Mouse (Mus musculus) kidney, embryonic 15.5 days (tissue): ENCODE measurements around the gene Ube3b. TPM values are rescaled to one million over a fixed set of nuclear protein-coding genes. Genes with fewer than 3 reads are reported as not detected.

Experiments
- ATAC-seq: fragments of 200-750 bp; cut with Nextera tagmentation; replicated peaks from 2 replicates; pipeline ENCODE4 v1.8.0; 2017; ENCODE audit warnings: moderate TSS enrichment; ENCODE audit not compliant: low FRiP score
- H3K27ac ChIP-seq: fragments of 300-500 bp; sonication (generic); 2 replicates; pipeline ENCODE4 v1.5.1; 2015; ENCODE audit warnings: mild to moderate bottlenecking, inconsistent platforms
- H3K27me3 ChIP-seq: fragments of 300-500 bp; sonication (generic); 2 replicates; pipeline ENCODE4 v1.6.1; 2015; ENCODE audit warnings: inconsistent platforms
- H3K36me3 ChIP-seq: fragments of 300-500 bp; sonication (generic); 2 replicates; pipeline ENCODE4 v1.6.1; 2015; ENCODE audit warnings: inconsistent platforms
- H3K4me1 ChIP-seq: fragments of 300-500 bp; sonication (generic); 2 replicates; pipeline ENCODE4 v1.6.1; 2015; ENCODE audit warnings: inconsistent platforms
- H3K4me2 ChIP-seq: fragments of 300-500 bp; sonication (generic); 2 replicates; pipeline ENCODE4 v1.6.1; 2015; ENCODE audit warnings: moderate library complexity, mild to moderate bottlenecking, inconsistent platforms
- H3K4me3 ChIP-seq: fragments of 300-500 bp; sonication (generic); replicated peaks from 2 replicates; pipeline ENCODE4 v1.5.1; 2015; ENCODE audit warnings: mild to moderate bottlenecking, inconsistent platforms
- H3K9ac ChIP-seq: fragments of 300-500 bp; sonication (generic); 2 replicates; pipeline ENCODE4 v1.6.1; 2015; ENCODE audit warnings: mild to moderate bottlenecking, inconsistent platforms
- H3K9me3 ChIP-seq: fragments of 300-500 bp; sonication (generic); replicated peaks from 2 replicates; pipeline ENCODE4 v1.6.1; 2016; ENCODE audit warnings: inconsistent platforms
- WGBS: fragments of 180-500 bp; shearing (Covaris S2); methylation state at CpG from one replicate; pipeline ENCODE4 v1.1.7; 2015; ENCODE audit warnings: mixed read lengths; 5-methylcytosine and 5-hydroxymethylcytosine counted together
- polyA plus RNA-seq: library from polyadenylated mRNA; unstranded; fragments of >200 nt; fragmentation: Nextera tagmentation; extraction: Ambion mirVana; gene quantifications from 2 replicates; pipeline ENCODE4 v1.2.1, GENCODE M21; 2015

The Ube3b gene
- polyA plus RNA-seq, 1 experiment from 2014 or later = 43.8 TPM

DNA sequence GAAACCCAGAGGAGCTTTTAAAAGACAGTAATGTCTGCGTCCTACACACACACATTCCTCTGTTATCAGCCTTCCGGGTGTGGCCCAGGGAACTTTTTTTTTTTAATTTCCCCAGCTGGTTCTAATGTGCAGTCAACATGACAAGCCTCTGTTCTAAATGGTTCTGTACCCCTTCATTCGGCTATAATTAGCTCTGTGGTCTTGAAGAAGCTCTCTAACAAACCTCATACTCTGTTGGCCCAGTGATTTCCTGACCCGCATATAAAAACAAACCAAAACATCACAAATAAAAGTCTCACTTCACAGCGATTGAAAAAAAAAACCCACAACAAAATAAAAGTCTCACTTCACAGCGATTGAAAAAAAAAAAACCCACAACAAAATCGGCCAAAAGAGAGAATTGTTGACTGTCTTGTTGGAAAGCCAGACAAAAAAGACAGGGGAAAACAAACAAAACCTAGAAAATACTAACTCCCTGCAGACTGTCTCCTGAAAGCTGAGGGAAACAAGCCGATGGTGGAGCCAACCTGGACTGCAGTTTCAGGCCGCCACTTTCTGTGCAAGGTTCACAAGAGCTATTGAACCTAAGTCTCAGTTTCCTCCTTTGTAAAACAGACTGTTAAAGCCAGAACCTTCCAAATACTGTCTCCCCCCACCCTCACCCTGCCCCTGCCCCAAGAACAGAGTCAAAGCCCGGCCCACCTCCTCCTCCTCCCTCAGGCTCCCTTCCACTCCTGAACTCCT lies 2.1 kb upstream of the Ube3b start:
- ATAC-seq = no peak
- H3K27me3 ChIP-seq = no peaks in the 10 kb centered on the region
- peaks cover 79% of the 10 kb centered on the region for H3K4me1 ChIP-seq
- H3K9me3 ChIP-seq = no peaks in the 10 kb centered on the region
- peak overlapping the region; percentile 92 for H3K4me3 ChIP-seq
- H3K27ac ChIP-seq = peak overlapping the region; percentile 81
- peak overlapping the region; percentile 69 for H3K4me2 ChIP-seq
- WGBS = 40% methylated on average over 10 of the region's 10 CpGs
- peaks cover 31% of the 10 kb centered on the region for H3K36me3 ChIP-seq
- H3K9ac ChIP-seq = peak overlapping the region; percentile 98; the same call in 1 of the 2 replicates

- Histone ChIP-seq H3K36me3 (peaks cover 30% of the 10 kb centered on the region), H3K27ac (peak overlapping the region; percentile 81), H3K27me3 (no peaks in the 10 kb centered on the region), H3K4me3 (peak overlapping the region; percentile 92), H3K4me1 (peaks cover 74% of the 10 kb centered on the region), H3K9me3 (no peaks in the 10 kb centered on the region), H3K4me2 (peak overlapping the region; percentile 69), H3K9ac (peak overlapping the region; percentile 98)
- 50% methylated on average over 6 of the region's 6 CpGs for whole genome bisulfite sequencing
- ATAC-seq = no peak
These were observed 1.5 kb upstream of the Ube3b start for GRCm38 (mm10) chr5:114378936-114379335.

GRCm38 (mm10) chr5:114379763-114380162 lies 644 bp upstream of the Ube3b start:
- peaks cover 30% of the 10 kb centered on the region for H3K36me3 ChIP-seq
- H3K9me3 ChIP-seq = no peaks in the 10 kb centered on the region
- peaks cover 65% of the 10 kb centered on the region for H3K4me1 ChIP-seq
- no peaks in the 10 kb centered on the region for H3K27me3 ChIP-seq
- H3K27ac ChIP-seq = peak overlapping the region; percentile 92
- peak overlapping the region; percentile 92 for H3K4me3 ChIP-seq
- H3K4me2 ChIP-seq = peak overlapping the region; percentile 69
- ATAC-seq = peak; percentile 52
- 1% methylated on average over 20 of the region's 20 CpGs for WGBS
- H3K9ac ChIP-seq = peak overlapping the region; percentile 98

DNA sequence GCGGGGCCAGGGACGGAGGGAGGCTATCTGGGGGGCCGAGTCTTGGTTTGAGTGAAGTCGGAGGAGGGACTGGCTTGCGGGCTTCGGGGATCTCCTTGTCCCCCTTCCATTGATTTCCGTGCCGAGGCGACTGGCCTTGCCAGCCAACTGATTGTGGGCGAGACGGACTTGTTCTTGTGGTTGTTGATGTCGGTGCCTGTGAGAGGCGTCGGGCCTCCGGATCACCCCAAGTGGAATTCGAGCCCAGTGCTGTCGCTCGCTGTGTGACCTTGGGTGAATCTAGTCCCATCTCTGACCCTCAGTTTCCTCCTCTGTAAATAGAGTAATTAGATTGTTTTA lies 575 bp downstream of the Ube3b start:
- H3K36me3 ChIP-seq = peaks cover 33% of the 10 kb centered on the region
- H3K4me3 ChIP-seq = peak overlapping the region; percentile 92
- H3K9ac ChIP-seq = peak overlapping the region; percentile 98
- no peaks in the 10 kb centered on the region for H3K9me3 ChIP-seq
- under 1% methylated on average over 18 of the region's 18 CpGs for WGBS
- peak overlapping the region; percentile 69 for H3K4me2 ChIP-seq
- peaks cover 53% of the 10 kb centered on the region for H3K4me1 ChIP-seq
- H3K27me3 ChIP-seq = no peaks in the 10 kb centered on the region
- ATAC-seq = peak; percentile 6
- peak overlapping the region; percentile 92 for H3K27ac ChIP-seq

GRCm38 (mm10) chr5:114383184-114383904 lies 2.9 kb downstream of the Ube3b start:
- no peaks in the 10 kb centered on the region for H3K9me3 ChIP-seq
- H3K4me2 ChIP-seq = no peak overlapping the region
- H3K4me3 ChIP-seq = no peak overlapping the region
- H3K9ac ChIP-seq = no peak overlapping the region
- H3K27me3 ChIP-seq = no peaks in the 10 kb centered on the region
- H3K36me3 ChIP-seq = peaks cover 53% of the 10 kb centered on the region
- 83% methylated on average over 9 of the region's 9 CpGs for WGBS
- H3K27ac ChIP-seq = no peak overlapping the region
- peaks cover 30% of the 10 kb centered on the region for H3K4me1 ChIP-seq
- no peak for ATAC-seq

DNA sequence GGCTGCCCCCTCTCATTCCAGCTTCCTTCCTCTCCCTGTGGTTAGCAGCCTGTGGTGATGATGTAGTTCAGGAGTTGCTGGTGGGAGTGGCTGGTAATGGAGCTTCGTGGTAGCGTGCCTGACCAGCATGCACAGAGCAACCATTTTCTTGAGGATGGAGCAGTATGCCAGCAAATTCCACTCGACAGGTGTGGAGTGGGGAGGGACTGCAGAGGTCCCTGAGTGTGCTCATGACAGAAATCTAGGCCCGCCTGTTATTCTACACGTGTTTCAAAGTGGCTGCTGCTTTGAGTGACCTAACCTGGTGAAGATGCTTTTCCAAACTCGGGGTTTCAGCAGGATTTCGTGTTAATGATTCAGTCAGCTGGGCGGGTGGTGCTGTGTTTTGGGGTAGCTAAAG lies 4.0 kb downstream of the Ube3b start:
- no peak overlapping the region for H3K9ac ChIP-seq
- peaks cover 19% of the 10 kb centered on the region for H3K4me1 ChIP-seq
- H3K36me3 ChIP-seq = peaks cover 64% of the 10 kb centered on the region
- no peaks in the 10 kb centered on the region for H3K27me3 ChIP-seq
- WGBS = 94% methylated on average over 8 of the region's 8 CpGs
- H3K9me3 ChIP-seq = no peaks in the 10 kb centered on the region
- ATAC-seq = no peak
- H3K4me3 ChIP-seq = no peak overlapping the region
- H3K27ac ChIP-seq = no peak overlapping the region
- H3K4me2 ChIP-seq = no peak overlapping the region

DNA sequence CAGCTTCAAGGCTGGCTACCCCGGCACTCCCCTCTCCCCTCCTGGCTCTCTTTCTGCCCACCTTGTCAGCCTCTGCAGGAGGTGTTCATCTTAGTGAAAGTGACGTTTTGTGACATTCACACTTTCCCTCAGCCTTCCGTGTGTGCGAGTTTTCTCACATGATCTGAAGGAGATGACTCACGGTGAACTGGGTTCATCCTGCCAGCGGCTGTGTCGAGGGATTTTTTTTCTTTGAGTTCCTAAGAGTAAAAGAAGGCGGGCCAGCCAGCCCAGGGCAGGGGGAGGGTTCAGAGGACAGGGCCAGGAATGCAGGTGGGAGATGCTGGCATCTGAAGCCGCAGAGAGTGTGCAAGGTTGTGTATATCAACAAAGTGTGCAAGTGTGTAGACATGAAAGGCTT lies 12.8 kb downstream of the Ube3b start:
- no peak overlapping the region for H3K27ac ChIP-seq
- no peak overlapping the region for H3K9ac ChIP-seq
- H3K4me3 ChIP-seq = no peak overlapping the region
- no peaks in the 10 kb centered on the region for H3K9me3 ChIP-seq
- WGBS = 77% methylated on average over 9 of the region's 9 CpGs
- H3K4me1 ChIP-seq = no peaks in the 10 kb centered on the region
- no peaks in the 10 kb centered on the region for H3K27me3 ChIP-seq
- H3K36me3 ChIP-seq = peaks cover 99% of the 10 kb centered on the region
- H3K4me2 ChIP-seq = no peak overlapping the region
- ATAC-seq = no peak

DNA sequence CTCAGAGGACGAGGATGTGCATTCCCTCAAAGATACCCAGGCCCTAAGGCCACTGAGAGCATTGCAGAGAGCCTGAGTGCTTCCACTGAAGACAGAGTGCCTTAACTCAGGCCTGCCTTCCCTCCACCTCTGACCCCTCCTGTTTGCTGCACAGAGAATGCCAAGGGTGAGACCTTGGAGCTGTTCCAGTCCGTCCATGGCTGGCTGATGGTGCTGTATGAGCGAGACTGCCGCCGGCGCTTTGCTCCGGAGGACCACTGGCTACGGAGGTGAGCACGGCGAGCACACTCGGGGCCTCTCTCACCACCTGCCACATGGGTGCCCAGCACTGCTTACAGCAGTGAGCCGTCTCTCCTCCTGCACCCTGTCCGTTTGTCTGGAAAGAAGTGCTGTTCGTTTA lies 26.2 kb downstream of the Ube3b start:
- no peak for ATAC-seq
- no peak overlapping the region for H3K4me2 ChIP-seq
- peaks cover 100% of the 10 kb centered on the region for H3K36me3 ChIP-seq
- no peaks in the 10 kb centered on the region for H3K27me3 ChIP-seq
- no peak overlapping the region for H3K4me3 ChIP-seq
- H3K27ac ChIP-seq = no peak overlapping the region
- 92% methylated on average over 14 of the region's 14 CpGs for WGBS
- H3K9ac ChIP-seq = no peak overlapping the region
- no peaks in the 10 kb centered on the region for H3K4me1 ChIP-seq
- no peaks in the 10 kb centered on the region for H3K9me3 ChIP-seq

DNA sequence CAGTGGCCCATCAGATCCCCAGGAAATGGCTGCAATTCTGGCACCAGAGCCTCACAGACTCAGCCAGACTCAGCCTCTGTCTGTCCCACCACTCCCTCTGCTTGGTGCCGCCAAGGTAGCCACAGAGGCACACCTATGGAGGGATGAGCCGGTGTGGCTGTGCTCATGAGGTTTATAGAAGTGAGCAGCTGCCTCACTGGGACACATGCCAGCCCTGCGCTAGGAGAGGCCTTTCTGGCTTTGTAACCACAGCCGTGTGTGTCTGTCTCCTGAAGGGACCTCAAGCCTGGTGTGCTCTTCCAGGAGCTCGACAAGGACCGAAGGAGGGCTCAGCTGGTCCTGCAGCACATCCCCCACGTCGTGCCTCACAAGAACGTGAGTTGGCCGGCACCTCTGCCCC lies 26.9 kb downstream of the Ube3b start:
- no peak overlapping the region for H3K4me3 ChIP-seq
- H3K27ac ChIP-seq = no peak overlapping the region
- 84% methylated on average over 10 of the region's 10 CpGs for WGBS
- no peaks in the 10 kb centered on the region for H3K27me3 ChIP-seq
- ATAC-seq = no peak
- H3K9me3 ChIP-seq = no peaks in the 10 kb centered on the region
- peaks cover 100% of the 10 kb centered on the region for H3K36me3 ChIP-seq
- H3K4me1 ChIP-seq = peaks cover under 1% of the 10 kb centered on the region; the same call in 1 of the 2 replicates
- H3K4me2 ChIP-seq = no peak overlapping the region
- H3K9ac ChIP-seq = no peak overlapping the region

DNA sequence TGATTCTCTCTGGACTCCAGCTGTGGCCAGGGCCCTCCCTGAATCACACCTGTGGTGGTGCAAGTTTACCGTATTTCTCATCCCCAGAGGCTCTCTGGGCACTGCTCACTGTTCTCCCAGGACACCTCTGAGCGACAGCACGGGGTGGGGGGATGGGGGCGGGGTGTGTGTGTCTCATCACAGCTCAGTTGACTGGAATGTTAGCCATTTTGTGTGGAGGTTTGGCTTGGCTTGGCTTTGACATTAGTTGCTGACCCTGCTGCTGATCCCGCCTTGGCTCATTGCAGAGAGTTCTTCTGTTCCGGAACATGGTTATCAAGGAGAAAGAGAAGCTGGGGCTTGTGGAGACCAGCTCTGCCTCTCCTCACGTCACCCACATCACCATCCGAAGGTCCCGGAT lies 27.4 kb downstream of the Ube3b start:
- H3K9ac ChIP-seq = no peak overlapping the region
- WGBS = 88% methylated on average over 9 of the region's 9 CpGs
- H3K36me3 ChIP-seq = peaks cover 100% of the 10 kb centered on the region
- ATAC-seq = no peak
- H3K27me3 ChIP-seq = no peaks in the 10 kb centered on the region
- peaks cover 5% of the 10 kb centered on the region for H3K4me1 ChIP-seq
- H3K4me2 ChIP-seq = no peak overlapping the region
- H3K9me3 ChIP-seq = no peaks in the 10 kb centered on the region
- H3K27ac ChIP-seq = no peak overlapping the region
- H3K4me3 ChIP-seq = no peak overlapping the region

- Histone ChIP-seq H3K27me3 (no peaks in the 10 kb centered on the region), H3K4me1 (peaks cover 11% of the 10 kb centered on the region), H3K9ac (no peak overlapping the region), H3K36me3 (peaks cover 100% of the 10 kb centered on the region), H3K9me3 (no peaks in the 10 kb centered on the region), H3K27ac (no peak overlapping the region), H3K4me3 (no peak overlapping the region), H3K4me2 (no peak overlapping the region)
- no peak for ATAC-seq
- 91% methylated on average over 11 of the region's 11 CpGs for WGBS
These were observed 28.4 kb downstream of the Ube3b start for GRCm38 (mm10) chr5:114408846-114409245.

DNA sequence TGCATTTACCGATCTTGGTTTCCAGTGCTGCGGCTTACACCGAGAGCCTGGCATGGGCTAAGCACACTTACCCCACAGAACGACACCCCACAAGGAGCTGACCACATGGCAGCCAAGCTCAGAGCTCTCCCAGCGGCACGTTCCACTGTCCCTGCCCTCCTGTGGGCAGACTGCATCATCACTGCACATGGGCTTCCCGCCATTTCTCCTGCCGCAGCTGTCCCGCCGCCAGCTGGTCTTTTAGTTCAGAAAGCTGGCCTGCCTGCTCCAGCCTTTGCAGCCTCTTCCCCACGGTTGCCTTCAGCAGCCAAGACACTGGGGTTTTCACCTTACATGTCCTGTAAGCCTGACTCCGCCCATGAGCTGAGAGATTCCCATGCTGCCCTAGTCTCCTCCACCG lies 30.0 kb downstream of the Ube3b start:
- Histone ChIP-seq H3K27ac (no peak overlapping the region), H3K4me3 (no peak overlapping the region), H3K36me3 (peaks cover 100% of the 10 kb centered on the region), H3K9me3 (no peaks in the 10 kb centered on the region), H3K27me3 (no peaks in the 10 kb centered on the region), H3K4me1 (peaks cover 11% of the 10 kb centered on the region), H3K4me2 (no peak overlapping the region), H3K9ac (no peak overlapping the region)
- WGBS = 89% methylated on average over 13 of the region's 13 CpGs
- no peak for ATAC-seq
